Mouse (Mus musculus) heart, adult 2 months (tissue): ENCODE results near the gene Eea1. TPM values are rescaled to one million over a fixed set of nuclear protein-coding genes. Genes with fewer than 3 reads are reported as not detected.

Experiments used
- DNase-seq, 2 experiments: peaks; one replicate each; pipeline ENCODE4 v3.0.0; 2021
- H3K27ac ChIP-seq: fragments of 200-600 bp; 2 replicates; pipeline ENCODE4 v1.8.1; 2022
- H3K27me3 ChIP-seq: fragments of 200-500 bp; 2 replicates; pipeline ENCODE4 v1.6.1; 2012; ENCODE audit warnings: mild to moderate bottlenecking, low read length, inconsistent platforms, mixed read lengths; ENCODE audit not compliant: control insufficient read depth, insufficient read depth
- H3K36me3 ChIP-seq: fragments of 200-500 bp; 2 replicates; pipeline ENCODE4 v1.6.1; 2012; ENCODE audit warnings: low read length, inconsistent platforms; ENCODE audit not compliant: control insufficient read depth, insufficient read depth
- H3K4me1 ChIP-seq: fragments of 200-500 bp; 2 replicates; pipeline ENCODE4 v1.6.1; 2011; ENCODE audit warnings: low read length; ENCODE audit not compliant: control insufficient read depth, insufficient read depth
- H3K4me3 ChIP-seq: fragments of 200-600 bp; 2 replicates; pipeline ENCODE4 v1.8.1; 2022
- H3K79me2 ChIP-seq: fragments of 200-500 bp; replicated peaks from 2 replicates; pipeline ENCODE4 v1.6.1; 2012; ENCODE audit warnings: mild to moderate bottlenecking, inconsistent platforms, low read length, moderate library complexity, mixed read lengths; ENCODE audit not compliant: control insufficient read depth, insufficient read depth
- H3K9ac ChIP-seq: fragments of 200-500 bp; 2 replicates; pipeline ENCODE4 v1.6.1; 2012; ENCODE audit warnings: low read depth, mild to moderate bottlenecking, control low read depth, inconsistent platforms, low read length, mixed read lengths
- CTCF ChIP-seq: fragments of 200-600 bp; IDR thresholded peaks from 2 replicates; pipeline ENCODE4 v1.8.1; 2022; ENCODE audit warnings: antibody characterized with exemption, mild to moderate bottlenecking, moderate library complexity
- EP300 ChIP-seq: fragments of 200-500 bp; IDR thresholded peaks from 2 replicates; pipeline ENCODE4 v1.6.1; 2011; ENCODE audit warnings: low read depth, low read length, control low read depth; ENCODE audit not compliant: insufficient read depth
- POLR2A ChIP-seq: fragments of 200-500 bp; IDR thresholded peaks from 2 replicates; pipeline ENCODE4 v1.6.1; 2011; ENCODE audit warnings: mild to moderate bottlenecking, low read depth, low read length, control low read depth; ENCODE audit not compliant: insufficient read depth
- WGBS: fragments of 180-500 bp; shearing (Covaris S2); methylation state at CpG from one replicate; pipeline ENCODE4 v1.1.7; 2018; 5-methylcytosine and 5-hydroxymethylcytosine counted together
- intact Hi-C: fragments of 180-260 bp; cut with DNase I; formaldehyde crosslinking; loops from one replicate; pipeline ENCODE4 v1.15.1; 2025
- polyA plus RNA-seq: library from polyadenylated mRNA; depleted of rRNA; stranded (reverse); fragments of >200 nt; gene quantifications from 2 replicates; pipeline ENCODE4 v1.2.3, GENCODE M21; 2012; rRNA removed
- total RNA-seq, 2 experiments: library from RNA; stranded (reverse); gene quantifications; 2 replicates each; pipeline ENCODE4 v1.2.3; 2021

Gene Eea1
- total and polyA plus RNA-seq, 3 experiments: 3.1 to 30.9 (median 30.3) TPM

DNA sequence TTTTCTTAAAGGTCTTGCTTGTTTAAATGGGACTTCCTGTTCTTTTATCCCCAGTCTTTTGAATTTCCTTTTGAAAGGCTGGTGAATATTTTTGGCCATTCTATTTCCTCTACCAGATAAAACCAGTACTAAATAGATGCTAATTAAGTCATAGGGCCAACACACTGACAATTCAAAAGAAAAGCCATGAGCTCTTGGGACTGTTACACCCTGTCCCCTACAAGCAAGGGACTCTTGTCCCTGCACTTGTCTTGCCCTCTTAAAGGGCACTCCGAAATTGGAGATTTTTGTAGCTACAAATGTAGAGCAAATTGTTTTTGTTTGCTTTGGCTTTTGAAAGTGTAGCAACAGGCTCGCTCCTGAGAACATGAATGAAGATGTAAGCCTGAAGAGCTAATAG is 154.1 kb downstream of the Eea1 start:
- Histone ChIP-seq H3K4me1 (no peaks in the 10 kb centered on the region), H3K9ac (no peak overlapping the region), H3K79me2 (no peaks in the 10 kb centered on the region), H3K27ac (no peak overlapping the region), H3K27me3 (no peaks in the 10 kb centered on the region), H3K4me3 (no peak overlapping the region), H3K36me3 (no peaks in the 10 kb centered on the region)
- no peak for DNase-seq
- TF ChIP-seq POLR2A: no peak
- TF ChIP-seq EP300: no peak
- no peak for TF ChIP-seq CTCF
- WGBS: 78% methylated on average over 2 of the region's 2 CpGs
- intact Hi-C loops: no loop called here

Other genes with a start within 250 kb of the Eea1 start
- gene Gm33543, start 97.7 kb upstream of the Eea1 start, total RNA-seq: 1 to 10 TPM; 4.1 to 4.7 TPM
- gene Gm33543, start 97.7 kb upstream of the Eea1 start, polyA plus RNA-seq: 2.1 and 6.6 TPM in 2 replicates
- not detected for gene Gm5426, start 196.0 kb downstream of the Eea1 start, total RNA-seq
- not detected in 2 replicates for gene Gm5426, start 196.0 kb downstream of the Eea1 start, polyA plus RNA-seq